Mouse (Mus musculus) cortical plate, adult 2 months (tissue): ENCODE data around the gene Ccdc160.

Source experiments
- CTCF ChIP-seq: fragments of 200-500 bp; IDR thresholded peaks from 2 replicates; pipeline ENCODE4 v1.5.1; 2011; ENCODE audit warnings: mild to moderate bottlenecking, control low read depth, low read length; ENCODE audit not compliant: insufficient read depth; ENCODE audit errors: extremely low read depth
- POLR2A ChIP-seq: fragments of 200-500 bp; IDR thresholded peaks from 2 replicates; pipeline ENCODE4 v1.6.1; 2011; ENCODE audit warnings: mild to moderate bottlenecking, low read length, control low read depth; ENCODE audit not compliant: insufficient read depth; ENCODE audit errors: extremely low read depth

DNA sequence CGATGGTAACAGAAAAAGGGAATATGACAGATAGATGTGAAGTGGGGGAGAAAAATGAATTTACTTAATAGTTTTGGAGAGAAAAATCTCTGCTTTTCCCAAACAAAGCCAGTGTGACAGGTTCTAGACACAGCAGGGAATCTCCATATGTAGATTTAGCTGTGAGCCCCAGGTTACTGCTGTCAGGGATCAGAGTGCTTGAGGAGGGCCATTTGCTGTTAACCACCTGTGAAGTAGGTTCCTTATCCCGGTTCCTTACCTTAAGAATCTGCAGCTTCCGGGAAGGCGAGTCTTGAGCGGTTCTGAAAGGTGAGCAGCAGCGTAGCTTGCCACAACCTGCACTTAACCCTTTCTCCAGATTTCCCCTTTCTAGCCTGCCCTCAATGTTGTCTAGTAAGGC lies 1.9 kb downstream of the Ccdc160 start:
- TF ChIP-seq CTCF, result no peak
- no peak for TF ChIP-seq POLR2A
